Mouse (Mus musculus) embryonic fibroblast, embryonic 13.5 days (primary cell): ENCODE measurements around the gene Clps.

Experiments used
- CTCF ChIP-seq: IDR thresholded peaks from 2 replicates; pipeline ENCODE4 v1.5.1; 2011; ENCODE audit warnings: mild to moderate bottlenecking, control low read depth, low read length, moderate library complexity, borderline replicate concordance; ENCODE audit not compliant: insufficient read depth
- POLR2A ChIP-seq: IDR thresholded peaks from 2 replicates; pipeline ENCODE4 v1.6.1; 2011; ENCODE audit warnings: low read depth, mild to moderate bottlenecking, control low read depth, low read length, moderate library complexity

DNA sequence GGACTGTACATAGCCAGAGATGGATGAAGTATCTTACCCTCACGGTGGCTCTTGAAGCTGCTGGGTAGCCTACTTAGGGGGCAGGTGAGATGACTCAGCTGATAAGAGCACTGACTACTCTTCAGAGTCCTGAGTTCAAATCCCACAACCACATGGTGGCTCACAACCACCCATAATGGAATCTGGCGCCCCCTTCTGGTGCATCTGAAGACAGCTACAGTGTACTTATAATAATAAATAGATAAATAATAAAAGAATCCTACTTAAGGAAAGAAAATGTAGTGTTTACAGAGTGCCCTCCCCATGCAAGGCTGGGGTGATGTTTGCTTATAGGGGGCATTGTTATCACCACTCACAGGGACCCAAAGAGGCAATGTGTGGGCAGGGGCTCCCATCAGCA is 20.5 kb upstream of the Clps start:
- TF ChIP-seq CTCF = no peak
- TF ChIP-seq POLR2A = no peak
